Mouse (Mus musculus) forebrain, embryonic 16.5 days (tissue): ENCODE results near the gene Ppp4r4. TPM values are rescaled to one million over a fixed set of nuclear protein-coding genes. Genes with fewer than 3 reads are reported as not detected.
"Not testable (repeated sequence)": the region's sequence is repeated elsewhere in the genome, so short reads cannot be mapped to it uniquely, and the experiment has no call there.

Source experiments
- ATAC-seq: fragments of 200-750 bp; cut with Nextera tagmentation; 2 replicates; pipeline ENCODE4 v1.8.0; 2017; ENCODE audit warnings: mild to moderate bottlenecking, moderate library complexity
- H3K27ac ChIP-seq: fragments of 300-500 bp; sonication (generic); 2 replicates; pipeline ENCODE4 v1.5.1; 2014; ENCODE audit warnings: low read length, control low read depth
- H3K27me3 ChIP-seq: fragments of 300-500 bp; sonication (generic); replicated peaks from 2 replicates; pipeline ENCODE4 v1.6.1; 2014; ENCODE audit warnings: low read length; ENCODE audit not compliant: control insufficient read depth, insufficient read depth
- H3K36me3 ChIP-seq: fragments of 300-500 bp; sonication (generic); 2 replicates; pipeline ENCODE4 v1.6.1; 2014; ENCODE audit not compliant: control insufficient read depth, insufficient read depth
- H3K4me1 ChIP-seq: fragments of 300-500 bp; sonication (generic); replicated peaks from 2 replicates; pipeline ENCODE4 v1.6.1; 2014; ENCODE audit warnings: low read length; ENCODE audit not compliant: control insufficient read depth, insufficient read depth
- H3K4me2 ChIP-seq: fragments of 300-500 bp; sonication (generic); 2 replicates; pipeline ENCODE4 v1.6.1; 2014; ENCODE audit warnings: mild to moderate bottlenecking, low read length, control low read depth
- H3K4me3 ChIP-seq: fragments of 300-500 bp; sonication (generic); replicated peaks from 2 replicates; pipeline ENCODE4 v1.5.1; 2014; ENCODE audit warnings: mild to moderate bottlenecking, low read length, control low read depth
- H3K9ac ChIP-seq: fragments of 300-500 bp; sonication (generic); replicated peaks from 2 replicates; pipeline ENCODE4 v1.6.1; 2014; ENCODE audit warnings: low read depth, low read length, control low read depth
- H3K9me3 ChIP-seq: fragments of 300-500 bp; sonication (generic); 2 replicates; pipeline ENCODE4 v1.6.1; 2016; ENCODE audit warnings: low read length; ENCODE audit not compliant: control insufficient read depth
- WGBS: fragments of 180-500 bp; shearing (Covaris S2); extraction: QIAGEN DNeasy Blood & Tissue Kit; methylation state at CpG from one replicate; pipeline ENCODE4 v1.1.7; 2014; 5-methylcytosine and 5-hydroxymethylcytosine counted together
- polyA plus RNA-seq: library from polyadenylated mRNA; unstranded; fragments of >200 nt; fragmentation: Nextera tagmentation; extraction: Ambion mirVana; gene quantifications from 2 replicates; pipeline ENCODE4 v1.2.1, GENCODE M21; 2015

Ppp4r4 gene
- polyA plus RNA-seq = 1.7 and 2.4 TPM in 2 replicates

GRCm38 (mm10) chr12:103532020-103532648, at the start of gene Ppp4r4:
Gene Ppp4r4, plus strand, starts transcription at chr12:103532283.
- peak; percentile 97 for ATAC-seq
- Histone ChIP-seq H3K9ac (peak within 1 kb of the TSS; percentile 84), H3K4me1 (peaks cover 7% of the 10 kb centered on the region), H3K4me2 (peak within 1 kb of the TSS; percentile 96), H3K4me3 (peak within 1 kb of the TSS; percentile 81), H3K27ac (no peak within 1 kb of the TSS), H3K9me3 (no peaks in the 10 kb centered on the region), H3K27me3 (no peaks in the 10 kb centered on the region), H3K36me3 (no peaks in the 10 kb centered on the region)
- WGBS = under 1% methylated on average over 43 of the region's 74 CpGs

GRCm38 (mm10) chr12:103482781-103483180, 49.3 kb upstream of the Ppp4r4 start:
- Histone ChIP-seq H3K4me2 (no peak overlapping the region), H3K27me3 (no peaks in the 10 kb centered on the region), H3K27ac (no peak overlapping the region), H3K36me3 (no peaks in the 10 kb centered on the region), H3K9me3 (no peaks in the 10 kb centered on the region), H3K9ac (no peak overlapping the region), H3K4me1 (no peaks in the 10 kb centered on the region), H3K4me3 (no peak overlapping the region)
- WGBS = 81% methylated on average over 2 of the region's 2 CpGs
- no peak for ATAC-seq

- not testable (repeated sequence) for H3K9me3 ChIP-seq, H3K4me3 ChIP-seq, H3K36me3 ChIP-seq, H3K9ac ChIP-seq, H3K27ac ChIP-seq, ATAC-seq, H3K4me2 ChIP-seq, H3K4me1 ChIP-seq, H3K27me3 ChIP-seq
- WGBS = 70% methylated on average over 9 of the region's 9 CpGs
Observed at GRCm38 (mm10) chr12:103484200-103484972, 47.7 kb upstream of the Ppp4r4 start.

- WGBS = 100% methylated on average over 1 of the region's 1 CpGs
- no peaks in the 10 kb centered on the region for H3K36me3 ChIP-seq
- no peaks in the 10 kb centered on the region for H3K27me3 ChIP-seq
- H3K9me3 ChIP-seq = no peaks in the 10 kb centered on the region
- H3K4me3 ChIP-seq = no peak overlapping the region
- no peak for ATAC-seq
- H3K4me1 ChIP-seq = no peaks in the 10 kb centered on the region
- H3K9ac ChIP-seq = no peak overlapping the region
- no peak overlapping the region for H3K4me2 ChIP-seq
- no peak overlapping the region for H3K27ac ChIP-seq
Observed at GRCm38 (mm10) chr12:103486726-103487125, 45.4 kb upstream of the Ppp4r4 start.

- H3K9ac ChIP-seq = no peak overlapping the region
- H3K27ac ChIP-seq = no peak overlapping the region
- H3K36me3 ChIP-seq = no peaks in the 10 kb centered on the region
- no peak overlapping the region for H3K4me2 ChIP-seq
- ATAC-seq = no peak
- no peaks in the 10 kb centered on the region for H3K27me3 ChIP-seq
- WGBS = 62% methylated on average over 4 of the region's 4 CpGs
- H3K4me3 ChIP-seq = no peak overlapping the region
- H3K4me1 ChIP-seq = no peaks in the 10 kb centered on the region
- no peaks in the 10 kb centered on the region for H3K9me3 ChIP-seq
Observed at GRCm38 (mm10) chr12:103487276-103487675, 44.8 kb upstream of the Ppp4r4 start.

- ATAC-seq = no peak
- no peak overlapping the region for H3K4me3 ChIP-seq
- no peaks in the 10 kb centered on the region for H3K9me3 ChIP-seq
- no peaks in the 10 kb centered on the region for H3K4me1 ChIP-seq
- H3K27me3 ChIP-seq = no peaks in the 10 kb centered on the region
- no peaks in the 10 kb centered on the region for H3K36me3 ChIP-seq
- H3K27ac ChIP-seq = no peak overlapping the region
- H3K4me2 ChIP-seq = no peak overlapping the region
- no peak overlapping the region for H3K9ac ChIP-seq
- 77% methylated on average over 2 of the region's 2 CpGs for WGBS
Observed at GRCm38 (mm10) chr12:103487750-103488149, 44.3 kb upstream of the Ppp4r4 start.

GRCm38 (mm10) chr12:103491091-103491730, 40.9 kb upstream of the Ppp4r4 start:
- Histone ChIP-seq H3K4me2 (no peak overlapping the region), H3K9me3 (no peaks in the 10 kb centered on the region), H3K27ac (no peak overlapping the region), H3K9ac (no peak overlapping the region), H3K4me1 (no peaks in the 10 kb centered on the region), H3K36me3 (no peaks in the 10 kb centered on the region), H3K27me3 (no peaks in the 10 kb centered on the region), H3K4me3 (no peak overlapping the region)
- ATAC-seq = no peak
- 79% methylated on average over 3 of the region's 3 CpGs for WGBS

- no peak overlapping the region for H3K4me3 ChIP-seq
- H3K9me3 ChIP-seq = no peaks in the 10 kb centered on the region
- H3K27ac ChIP-seq = no peak overlapping the region
- no peak overlapping the region for H3K4me2 ChIP-seq
- 34% methylated on average over 5 of the region's 5 CpGs for WGBS
- no peaks in the 10 kb centered on the region for H3K36me3 ChIP-seq
- no peak overlapping the region for H3K9ac ChIP-seq
- 0 out of 2 replicates have a peak, but pooled peaks have one; percentile 26 for ATAC-seq
- H3K4me1 ChIP-seq = no peaks in the 10 kb centered on the region
- no peaks in the 10 kb centered on the region for H3K27me3 ChIP-seq
Observed at GRCm38 (mm10) chr12:103492767-103493166, 39.3 kb upstream of the Ppp4r4 start.

- H3K9me3 ChIP-seq = no peaks in the 10 kb centered on the region
- H3K27me3 ChIP-seq = no peaks in the 10 kb centered on the region
- H3K4me2 ChIP-seq = no peak overlapping the region
- no peaks in the 10 kb centered on the region for H3K36me3 ChIP-seq
- no peaks in the 10 kb centered on the region for H3K4me1 ChIP-seq
- no peak for ATAC-seq
- no peak overlapping the region for H3K27ac ChIP-seq
- H3K9ac ChIP-seq = no peak overlapping the region
- no peak overlapping the region for H3K4me3 ChIP-seq
- WGBS = 21% methylated on average over 6 of the region's 6 CpGs
Observed at GRCm38 (mm10) chr12:103494486-103494885, 37.6 kb upstream of the Ppp4r4 start.
